Mouse (Mus musculus): Measurements from ENCODE around the gene Kmt5a. TPM values are rescaled to one million over a fixed set of nuclear protein-coding genes. Genes with fewer than 3 reads are reported as not detected.
A peak's percentile ranks its signal among the peaks of the same experiment; 100 is the strongest.

Kmt5a gene
- 52.3 and 57.7 TPM in 2 replicates for polyA plus RNA-seq (2014; fragmentation: Nextera tagmentation; extraction: Ambion mirVana)

GRCm38 (mm10) chr5:124439447-124440093 lies at the start of gene Kmt5a:
Gene Kmt5a, plus strand, starts transcription at chr5:124439930.
- Histone ChIP-seq H3K9ac (ENCODE audit: low read length) (peak within 1 kb of the TSS; percentile 74), H3K27me3 (replicated peaks; ENCODE audit: control insufficient read depth, insufficient read depth, low read length) (no peaks in the 10 kb centered on the region), H3K9me3 (ENCODE audit: control insufficient read depth, low read length) (no peaks in the 10 kb centered on the region), H3K4me3 (ENCODE audit: low read depth, low read length) (peak within 1 kb of the TSS; percentile 75), H3K36me3 (ENCODE audit: control insufficient read depth, insufficient read depth, low read length) (no peaks in the 10 kb centered on the region), H3K4me2 (ENCODE audit: low read length) (peak within 1 kb of the TSS; percentile 98), H3K4me1 (replicated peaks; ENCODE audit: control insufficient read depth, insufficient read depth, low read length) (peaks cover 10% of the 10 kb centered on the region), H3K27ac (ENCODE audit: low read depth) (peak within 1 kb of the TSS; percentile 88)
- ATAC-seq (replicated peaks; ENCODE audit: low FRiP score, low TSS enrichment, low read depth) (peak; percentile 97), DNase-seq (ENCODE audit: low spot score) (peak; percentile 93)
- under 1% methylated on average over 34 of the region's 34 CpGs for WGBS

GRCm38 (mm10) chr5:124392412-124392811 lies 47.3 kb upstream of the Kmt5a start:
- H3K4me3 ChIP-seq (ENCODE audit: low read depth, low read length) = no peak overlapping the region
- H3K27me3 ChIP-seq (replicated peaks; ENCODE audit: control insufficient read depth, insufficient read depth, low read length) = no peaks in the 10 kb centered on the region
- over 99% methylated on average over 4 of the region's 4 CpGs for WGBS
- no peaks in the 10 kb centered on the region for H3K9me3 ChIP-seq (ENCODE audit: control insufficient read depth, low read length)
- no peak for DNase-seq (ENCODE audit: low spot score)
- H3K4me1 ChIP-seq (replicated peaks; ENCODE audit: control insufficient read depth, insufficient read depth, low read length) = no peaks in the 10 kb centered on the region
- no peak overlapping the region for H3K9ac ChIP-seq (ENCODE audit: low read length)
- no peak for ATAC-seq (replicated peaks; ENCODE audit: low FRiP score, low TSS enrichment, low read depth)
- H3K36me3 ChIP-seq (ENCODE audit: control insufficient read depth, insufficient read depth, low read length) = peaks cover 92% of the 10 kb centered on the region
- H3K27ac ChIP-seq (ENCODE audit: low read depth) = no peak overlapping the region
- H3K4me2 ChIP-seq (ENCODE audit: low read length) = no peak overlapping the region

GRCm38 (mm10) chr5:124393726-124394125 lies 46.0 kb upstream of the Kmt5a start:
- H3K4me2 ChIP-seq (ENCODE audit: low read length) = no peak overlapping the region
- DNase-seq (ENCODE audit: low spot score) = no peak
- H3K9ac ChIP-seq (ENCODE audit: low read length) = no peak overlapping the region
- no peaks in the 10 kb centered on the region for H3K9me3 ChIP-seq (ENCODE audit: control insufficient read depth, low read length)
- 88% methylated on average over 7 of the region's 7 CpGs for WGBS
- H3K36me3 ChIP-seq (ENCODE audit: control insufficient read depth, insufficient read depth, low read length) = peaks cover 94% of the 10 kb centered on the region
- ATAC-seq (replicated peaks; ENCODE audit: low FRiP score, low TSS enrichment, low read depth) = no peak
- H3K4me3 ChIP-seq (ENCODE audit: low read depth, low read length) = no peak overlapping the region
- no peaks in the 10 kb centered on the region for H3K4me1 ChIP-seq (replicated peaks; ENCODE audit: control insufficient read depth, insufficient read depth, low read length)
- no peak overlapping the region for H3K27ac ChIP-seq (ENCODE audit: low read depth)
- H3K27me3 ChIP-seq (replicated peaks; ENCODE audit: control insufficient read depth, insufficient read depth, low read length) = no peaks in the 10 kb centered on the region

- DNase-seq (ENCODE audit: low spot score) = no peak
- 77% methylated on average over 3 of the region's 3 CpGs for WGBS
- peaks cover 77% of the 10 kb centered on the region for H3K36me3 ChIP-seq (ENCODE audit: control insufficient read depth, insufficient read depth, low read length)
These were observed 28.9 kb upstream of the Kmt5a start for GRCm38 (mm10) chr5:124410808-124411207.

DNA sequence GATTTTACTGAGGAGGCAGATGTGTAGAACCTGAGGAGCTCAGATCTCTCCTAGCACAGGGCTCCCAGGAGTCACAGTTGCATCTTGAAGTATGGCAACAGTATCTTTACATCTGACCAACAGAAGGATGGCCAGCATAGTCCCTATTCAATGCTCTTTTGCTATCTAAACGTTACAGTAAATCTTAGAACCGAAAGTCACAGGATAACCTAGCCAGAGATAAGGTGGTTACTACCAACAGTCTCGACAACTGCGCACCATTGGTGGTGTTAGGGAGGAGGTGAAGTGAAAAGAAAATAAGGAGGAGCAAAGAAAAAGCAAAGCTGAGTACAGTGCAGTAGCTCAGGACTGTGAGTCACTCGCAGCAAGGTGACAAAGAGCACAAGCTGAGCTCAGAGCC lies 27.6 kb upstream of the Kmt5a start:
- Histone ChIP-seq H3K27ac (ENCODE audit: low read depth) (no peak overlapping the region), H3K36me3 (ENCODE audit: control insufficient read depth, insufficient read depth, low read length) (peaks cover 63% of the 10 kb centered on the region), H3K4me2 (ENCODE audit: low read length) (no peak overlapping the region), H3K4me3 (ENCODE audit: low read depth, low read length) (no peak overlapping the region), H3K9me3 (ENCODE audit: control insufficient read depth, low read length) (no peaks in the 10 kb centered on the region), H3K9ac (ENCODE audit: low read length) (no peak overlapping the region), H3K4me1 (replicated peaks; ENCODE audit: control insufficient read depth, insufficient read depth, low read length) (no peaks in the 10 kb centered on the region), H3K27me3 (replicated peaks; ENCODE audit: control insufficient read depth, insufficient read depth, low read length) (no peaks in the 10 kb centered on the region)
- no peak for DNase-seq (ENCODE audit: low spot score)
- ATAC-seq (replicated peaks; ENCODE audit: low FRiP score, low TSS enrichment, low read depth) = no peak
- 89% methylated on average over 5 of the region's 5 CpGs for WGBS

More at GRCm38 (mm10) chr5:124410808-124411207, 28.9 kb upstream of the Kmt5a start:
- Histone ChIP-seq H3K27me3 (replicated peaks; ENCODE audit: control insufficient read depth, insufficient read depth, low read length) (no peaks in the 10 kb centered on the region), H3K4me1 (replicated peaks; ENCODE audit: control insufficient read depth, insufficient read depth, low read length) (no peaks in the 10 kb centered on the region), H3K27ac (ENCODE audit: low read depth) (no peak overlapping the region), H3K4me3 (ENCODE audit: low read depth, low read length) (no peak overlapping the region), H3K9me3 (ENCODE audit: control insufficient read depth, low read length) (no peaks in the 10 kb centered on the region), H3K9ac (ENCODE audit: low read length) (no peak overlapping the region), H3K4me2 (ENCODE audit: low read length) (no peak overlapping the region)
- ATAC-seq (replicated peaks; ENCODE audit: low FRiP score, low TSS enrichment, low read depth) = no peak

GRCm38 (mm10) chr5:124418903-124419302 lies 20.8 kb upstream of the Kmt5a start:
- Histone ChIP-seq H3K4me1 (replicated peaks; ENCODE audit: control insufficient read depth, insufficient read depth, low read length) (peaks cover 2% of the 10 kb centered on the region; the same call in 1 of the 2 replicates), H3K4me2 (ENCODE audit: low read length) (no peak overlapping the region), H3K9ac (ENCODE audit: low read length) (no peak overlapping the region), H3K27me3 (replicated peaks; ENCODE audit: control insufficient read depth, insufficient read depth, low read length) (no peaks in the 10 kb centered on the region), H3K9me3 (ENCODE audit: control insufficient read depth, low read length) (no peaks in the 10 kb centered on the region), H3K27ac (ENCODE audit: low read depth) (no peak overlapping the region), H3K36me3 (ENCODE audit: control insufficient read depth, insufficient read depth, low read length) (peaks cover 11% of the 10 kb centered on the region; the same call in 1 of the 2 replicates), H3K4me3 (ENCODE audit: low read depth, low read length) (no peak overlapping the region)
- DNase-seq (ENCODE audit: low spot score) = no peak
- ATAC-seq (replicated peaks; ENCODE audit: low FRiP score, low TSS enrichment, low read depth) = no peak
- 93% methylated on average over 2 of the region's 2 CpGs for WGBS

GRCm38 (mm10) chr5:124421786-124422185 lies 17.9 kb upstream of the Kmt5a start:
- WGBS = 90% methylated on average over 2 of the region's 2 CpGs
- no peak overlapping the region for H3K4me2 ChIP-seq (ENCODE audit: low read length)
- no peaks in the 10 kb centered on the region for H3K9me3 ChIP-seq (ENCODE audit: control insufficient read depth, low read length)
- H3K4me3 ChIP-seq (ENCODE audit: low read depth, low read length) = no peak overlapping the region
- H3K4me1 ChIP-seq (replicated peaks; ENCODE audit: control insufficient read depth, insufficient read depth, low read length) = peaks cover 10% of the 10 kb centered on the region
- H3K27ac ChIP-seq (ENCODE audit: low read depth) = no peak overlapping the region
- DNase-seq (ENCODE audit: low spot score) (no peak), ATAC-seq (replicated peaks; ENCODE audit: low FRiP score, low TSS enrichment, low read depth) (no peak)
- H3K9ac ChIP-seq (ENCODE audit: low read length) = no peak overlapping the region
- H3K36me3 ChIP-seq (ENCODE audit: control insufficient read depth, insufficient read depth, low read length) = peaks cover 6% of the 10 kb centered on the region; the same call in 1 of the 2 replicates
- no peaks in the 10 kb centered on the region for H3K27me3 ChIP-seq (replicated peaks; ENCODE audit: control insufficient read depth, insufficient read depth, low read length)

DNA sequence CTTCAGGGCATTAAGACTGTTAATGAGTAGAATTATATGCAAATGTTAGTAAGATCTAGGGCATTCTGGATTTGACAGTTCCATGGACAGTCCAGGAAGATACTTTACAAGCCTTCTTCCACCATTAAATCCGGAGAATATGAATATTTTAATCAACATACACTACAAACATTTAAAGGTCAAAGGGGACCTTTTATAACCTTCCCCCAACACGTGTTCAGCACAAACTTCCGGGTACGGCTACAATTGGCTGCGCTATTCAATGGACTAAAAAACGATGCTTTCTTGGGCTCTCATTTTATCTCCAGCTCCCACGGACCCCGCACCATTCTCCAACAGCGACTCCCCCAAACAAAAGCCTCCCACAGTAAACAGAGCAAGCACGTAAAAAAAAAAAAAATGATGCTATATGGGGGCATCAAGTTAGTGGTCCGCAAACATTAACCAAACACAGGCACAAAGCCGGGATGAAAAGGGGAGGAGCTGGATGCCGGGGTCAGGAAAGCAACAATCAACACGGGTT lies 15.5 kb upstream of the Kmt5a start:
- Histone ChIP-seq H3K4me3 (ENCODE audit: low read depth, low read length) (peak overlapping the region; percentile 99), H3K4me2 (ENCODE audit: low read length) (peak overlapping the region; percentile 93), H3K36me3 (ENCODE audit: control insufficient read depth, insufficient read depth, low read length) (peaks cover 6% of the 10 kb centered on the region; the same call in 1 of the 2 replicates), H3K9me3 (ENCODE audit: control insufficient read depth, low read length) (no peaks in the 10 kb centered on the region), H3K27ac (ENCODE audit: low read depth) (peak overlapping the region; percentile 71; the same call in 1 of the 2 replicates), H3K9ac (ENCODE audit: low read length) (peak overlapping the region; percentile 87), H3K27me3 (replicated peaks; ENCODE audit: control insufficient read depth, insufficient read depth, low read length) (no peaks in the 10 kb centered on the region), H3K4me1 (replicated peaks; ENCODE audit: control insufficient read depth, insufficient read depth, low read length) (peaks cover 10% of the 10 kb centered on the region)
- WGBS = 2% methylated on average over 14 of the region's 14 CpGs
- ATAC-seq (replicated peaks; ENCODE audit: low FRiP score, low TSS enrichment, low read depth) (no peak), DNase-seq (ENCODE audit: low spot score) (peak; percentile 65)

Data from intestine, embryonic 14.5 days (tissue).